Mouse (Mus musculus) v-Abl transformed pro-B cells (cell line): ENCODE measurements around the gene Ranbp3.
"Not testable (repeated sequence)": the region's sequence is repeated elsewhere in the genome, so short reads cannot be mapped to it uniquely, and the experiment has no call there.

ENCODE experiments used
- in situ Hi-C, 2 experiments: fragments of 400-800 bp; cut with MboI; formaldehyde crosslinking; loops; one replicate each; pipeline ENCODE4 v1.15.1; 2025; ENCODE audit not compliant: unreplicated experiment in 2 of 2

Gene Ranbp3

GRCm38 (mm10) chr17:56672941-56673646 is at the start of gene Ranbp3:
Gene Ranbp3 (plus strand): TSS chr17:56673294.
- in situ Hi-C loops, result loop anchor here (5.0 to 10.0 kb wide), 2 partner anchors 92 to 191 kb away; partner anchors contain the start of gene Dus3l (in 1 of the 2)

- in situ Hi-C loops, result no loop called here
These were observed 47.6 kb upstream of the Ranbp3 start for GRCm38 (mm10) chr17:56625495-56625894.

GRCm38 (mm10) chr17:56626260-56626659 is 46.8 kb upstream of the Ranbp3 start:
- in situ Hi-C loops, result no loop called here

- in situ Hi-C loops, result no loop called here
These were observed 46.2 kb upstream of the Ranbp3 start, which contains the start of gene Lonp1 for GRCm38 (mm10) chr17:56626754-56627470. Gene Lonp1 (minus strand): TSS chr17:56626887.

GRCm38 (mm10) chr17:56627530-56628277 is 45.4 kb upstream of the Ranbp3 start, which contains the start of gene Catsperd:
Gene Catsperd (plus strand): TSS chr17:56628143.
- in situ Hi-C loops, result no loop called here

GRCm38 (mm10) chr17:56629800-56630781 is 43.0 kb upstream of the Ranbp3 start:
- in situ Hi-C loops, result not testable (repeated sequence)

GRCm38 (mm10) chr17:56631807-56632206 is 41.3 kb upstream of the Ranbp3 start:
- in situ Hi-C loops, result no loop called here

GRCm38 (mm10) chr17:56634023-56634422 is 39.1 kb upstream of the Ranbp3 start:
- in situ Hi-C loops, result no loop called here

- in situ Hi-C loops, result no loop called here
These were observed 29.9 kb upstream of the Ranbp3 start for GRCm38 (mm10) chr17:56643237-56643636.

GRCm38 (mm10) chr17:56647546-56647945 is 25.5 kb upstream of the Ranbp3 start:
- in situ Hi-C loops, result loop anchor here in 1 of 2 experiments (5.0 kb wide), 1 partner anchor 35 kb away; the partner anchor contains the start of gene Rpl36

GRCm38 (mm10) chr17:56651801-56652200 is 21.3 kb upstream of the Ranbp3 start:
- in situ Hi-C loops, result loop anchor here in 1 of 2 experiments (5.0 kb wide), 1 partner anchor 84 kb away; no protein-coding TSS in a partner anchor

GRCm38 (mm10) chr17:56654771-56655170 is 18.3 kb upstream of the Ranbp3 start:
- in situ Hi-C loops, result loop anchor here in 1 of 2 experiments (5.0 kb wide), 1 partner anchor 87 kb away; no protein-coding TSS in a partner anchor

GRCm38 (mm10) chr17:56655311-56655710 is 17.8 kb upstream of the Ranbp3 start:
- in situ Hi-C loops, result no loop called here

- in situ Hi-C loops, result no loop called here
These were observed 16.9 kb upstream of the Ranbp3 start for GRCm38 (mm10) chr17:56656171-56656570.

- in situ Hi-C loops, result loop anchor here in 1 of 2 experiments (5.0 to 10.0 kb wide), 2 partner anchors 46 to 549 kb away; partner anchors contain the start of gene Plin5
These were observed 9.4 kb upstream of the Ranbp3 start for GRCm38 (mm10) chr17:56663659-56664058.

- in situ Hi-C loops, result loop anchor here in 1 of 2 experiments (5.0 to 10.0 kb wide), 2 partner anchors 47 to 550 kb away; partner anchors contain the start of gene Plin5
These were observed 8.8 kb upstream of the Ranbp3 start for GRCm38 (mm10) chr17:56664333-56664732.

- in situ Hi-C loops, result loop anchor here (5.0 to 10.0 kb wide), 4 partner anchors 49 to 552 kb away; partner anchors contain the start of genes Plin5 (in 1 of the 2) and Ptprs (in 1 of the 2)
These were observed 6.7 kb upstream of the Ranbp3 start for GRCm38 (mm10) chr17:56666384-56666783.

GRCm38 (mm10) chr17:56667591-56667990 is 5.5 kb upstream of the Ranbp3 start:
- in situ Hi-C loops, result loop anchor here (5.0 to 10.0 kb wide), 4 partner anchors 50 to 553 kb away; partner anchors contain the start of genes Plin5 (in 1 of the 2) and Ptprs (in 1 of the 2)
